Mouse (Mus musculus) heart, postnatal 4 days (tissue): ENCODE data around the gene Tchh. TPM values are rescaled to one million over a fixed set of nuclear protein-coding genes. Genes with fewer than 3 reads are reported as not detected.
"Not testable (repeated sequence)": the region's sequence is repeated elsewhere in the genome, so short reads cannot be mapped to it uniquely, and the experiment has no call there.

ENCODE experiments used
- DNase-seq: peaks from one replicate; pipeline ENCODE4 v3.0.0; 2021
- total RNA-seq, 2 experiments: library from RNA; stranded (reverse); gene quantifications; 2 replicates each; pipeline ENCODE4 v1.2.3; 2021

Gene Tchh
- under 1 TPM; 0.20 to 0.26 TPM for total RNA-seq

DNA sequence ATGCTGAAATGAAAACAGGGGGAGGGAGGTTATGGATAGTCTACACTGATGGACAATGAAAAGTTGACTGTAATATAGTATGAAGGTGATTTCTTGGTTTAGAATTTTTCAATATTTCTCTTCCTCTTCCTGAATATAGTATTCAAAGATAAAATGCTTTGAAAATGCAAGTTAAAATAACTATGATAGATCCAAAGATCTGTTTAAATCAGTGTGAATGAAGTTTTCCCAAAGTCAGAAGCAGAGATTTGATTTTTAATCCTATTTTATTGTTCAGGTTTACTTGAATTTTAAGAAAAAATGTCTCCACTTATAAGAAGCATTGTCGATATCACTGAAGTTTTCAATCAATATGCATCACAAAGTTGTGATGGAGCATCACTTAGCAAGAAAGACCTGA is at the start of gene Tchh:
Gene Tchh, plus strand, starts transcription at position 301 of the 400 bp plus-strand sequence.
- no peak for DNase-seq

DNA sequence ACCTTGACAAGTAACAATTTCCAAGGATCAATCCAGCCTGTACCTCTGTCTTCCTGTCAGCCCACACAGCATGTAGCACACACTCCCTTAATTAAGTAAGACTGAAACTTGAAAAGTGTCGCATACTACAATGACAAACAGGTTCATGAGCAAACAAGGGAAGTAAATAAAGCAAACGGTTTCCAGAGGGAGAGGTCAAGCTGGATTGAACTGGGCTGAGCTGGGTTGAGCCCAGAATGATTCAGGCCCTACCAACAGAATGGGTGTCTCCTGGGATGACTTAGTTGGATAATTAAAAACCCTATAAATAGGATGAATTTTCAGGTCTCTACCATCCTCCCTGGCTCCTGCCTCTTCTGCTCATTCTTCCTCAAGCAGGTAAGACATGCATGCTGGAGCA is 48.8 kb upstream of the Tchh start, which contains the start of gene Rptn:
Gene Rptn, plus strand, starts transcription at position 334 of the 400 bp plus-strand sequence.
- DNase-seq, result no peak

DNA sequence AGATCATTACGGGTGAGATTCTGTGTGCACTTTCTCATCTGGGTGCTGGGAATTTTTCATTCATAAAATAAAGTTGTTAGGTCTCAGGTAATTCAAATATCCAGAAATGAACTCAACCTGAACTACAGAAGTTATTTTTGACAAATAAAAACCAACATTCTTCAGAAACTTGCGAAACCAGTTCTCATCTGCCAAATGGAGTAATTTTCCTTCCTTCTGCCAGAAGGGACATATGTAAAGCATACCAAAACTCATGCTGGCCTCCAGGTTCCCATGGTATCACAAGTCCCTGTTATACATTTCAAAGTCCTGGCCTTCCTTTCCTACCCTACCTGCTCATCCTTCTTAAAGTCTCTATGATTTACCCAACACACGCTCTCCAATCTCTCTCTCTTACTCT is 38.2 kb upstream of the Tchh start:
- DNase-seq, result no peak

DNA sequence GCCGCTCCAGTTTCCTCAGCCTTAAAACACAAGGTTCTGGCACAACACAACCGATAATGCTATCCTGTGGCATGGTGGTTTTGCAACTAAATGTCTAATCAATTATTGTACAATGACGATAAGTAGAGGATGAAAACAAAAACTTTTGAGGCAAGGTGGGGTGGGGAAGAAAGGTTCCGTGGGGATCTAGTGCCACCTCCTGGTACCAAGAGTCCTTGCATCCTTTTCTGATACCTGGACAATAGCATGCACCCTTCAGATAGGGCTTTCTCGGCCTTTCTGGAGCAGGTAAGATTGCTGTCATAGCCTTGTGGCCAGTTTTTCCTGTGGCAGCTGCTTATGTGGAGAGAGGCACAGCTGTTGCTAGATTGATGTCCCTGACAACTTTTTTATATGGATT is 35.1 kb upstream of the Tchh start:
- peak; percentile 17 for DNase-seq

DNA sequence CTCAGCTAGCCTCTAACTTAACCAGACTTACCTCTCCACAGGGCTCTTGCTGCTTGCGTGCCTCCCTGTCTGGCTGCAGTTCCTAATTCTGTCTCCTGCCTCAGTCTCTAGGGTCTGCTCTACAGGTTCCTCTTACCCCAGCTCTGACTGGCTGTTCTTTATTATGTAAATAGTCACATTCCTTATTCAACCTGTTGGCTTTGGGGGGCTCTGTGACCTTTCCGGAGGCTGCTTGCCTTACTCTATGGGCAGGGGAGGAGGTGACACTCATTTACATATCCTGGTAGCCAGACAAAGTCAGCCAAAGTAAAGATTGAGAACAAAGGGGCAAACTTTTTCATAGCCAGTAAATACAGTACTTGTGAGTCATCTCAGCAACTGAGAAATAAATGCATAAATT is 30.2 kb upstream of the Tchh start:
- DNase-seq, result no peak

DNA sequence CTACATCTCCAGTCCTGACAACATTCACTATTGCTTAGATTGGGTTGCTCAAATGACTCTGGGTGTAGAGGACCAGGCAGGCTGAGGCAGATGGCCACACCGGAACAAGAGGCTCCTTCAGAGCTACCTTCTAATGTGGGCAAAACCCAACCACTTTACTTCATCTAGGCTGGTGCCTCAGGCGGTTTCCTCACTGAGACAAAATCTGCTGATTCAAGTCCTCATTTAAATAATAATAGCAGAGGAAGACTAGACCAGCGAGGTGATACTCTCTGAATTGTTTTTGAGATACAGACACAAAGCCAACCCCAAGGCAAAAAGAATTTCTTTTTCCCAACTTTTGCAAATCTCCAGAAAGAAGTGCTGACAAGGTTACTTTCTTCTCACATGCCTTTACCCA is 10.5 kb upstream of the Tchh start:
- DNase-seq, result no peak

DNA sequence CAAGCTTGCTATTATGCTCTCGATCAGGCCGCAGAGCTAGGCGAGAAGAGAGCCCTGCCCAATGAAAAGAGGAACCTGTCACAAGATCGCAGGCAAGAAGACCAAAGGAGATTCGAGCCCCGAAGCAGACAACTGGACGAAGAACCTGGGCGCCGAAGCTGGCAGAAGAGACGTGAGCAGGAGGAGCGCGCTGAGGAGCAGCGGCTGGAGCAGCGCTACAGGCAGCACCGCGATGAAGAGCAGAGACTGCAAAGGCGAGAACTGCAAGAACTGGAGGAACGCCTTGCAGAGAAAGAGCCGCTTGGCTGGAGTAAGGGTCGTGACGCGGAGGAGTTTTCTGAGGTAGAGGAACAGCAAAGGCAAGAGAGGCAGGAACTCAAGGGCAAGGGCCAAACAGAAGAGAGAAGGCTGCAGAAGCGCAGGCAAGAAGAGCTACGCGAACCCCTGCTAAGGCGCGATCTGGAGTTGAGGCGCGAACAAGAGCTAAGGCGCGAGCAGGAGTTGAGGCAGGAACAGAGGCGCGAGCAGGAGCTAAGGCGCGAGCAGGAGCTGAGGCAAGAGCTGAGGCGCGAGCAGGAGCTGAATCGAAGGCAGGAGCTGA is 1.5 kb downstream of the Tchh start:
- DNase-seq, result peak; percentile 7

DNA sequence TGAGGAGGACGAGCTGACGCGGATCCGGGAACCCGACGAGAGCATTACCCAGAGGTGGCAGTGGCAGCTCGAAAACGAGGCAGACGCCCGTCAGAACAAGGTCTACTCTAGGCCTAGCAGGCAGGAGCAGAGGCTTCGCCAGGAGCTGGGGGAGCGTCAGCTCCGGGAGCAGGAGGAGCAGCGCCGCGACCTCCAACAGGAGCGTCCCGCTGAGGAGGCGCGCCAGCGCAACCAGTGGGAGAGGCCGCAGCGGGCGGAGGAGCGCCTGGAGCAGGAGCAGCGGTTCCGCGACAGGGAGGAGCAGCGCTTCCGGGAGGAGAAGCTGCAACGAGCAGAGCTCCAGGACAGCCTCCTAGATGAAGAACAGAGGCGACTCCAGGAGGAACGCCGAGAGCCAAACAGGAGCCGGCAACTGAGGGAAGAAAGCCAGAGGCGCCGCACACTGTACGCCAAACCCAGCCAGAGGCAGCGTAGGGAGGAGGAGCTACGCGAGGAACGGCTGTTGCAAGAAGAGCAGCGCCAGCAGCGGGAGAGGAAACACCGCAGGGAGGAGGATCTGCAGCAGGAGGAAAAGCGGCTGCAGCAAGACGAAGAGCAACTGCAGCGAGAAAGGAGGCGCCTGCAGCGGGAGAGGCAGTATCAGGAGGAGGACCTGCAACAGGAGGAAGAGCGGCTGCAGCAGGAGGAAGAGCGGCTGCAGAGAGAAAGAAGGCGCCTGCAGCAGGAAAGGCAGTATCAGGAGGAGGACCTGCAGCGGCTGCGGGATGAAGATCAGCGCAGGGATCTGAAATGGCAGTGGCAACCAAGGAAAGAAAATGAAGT is 2.4 kb downstream of the Tchh start:
- DNase-seq, result peak; percentile 66

DNA sequence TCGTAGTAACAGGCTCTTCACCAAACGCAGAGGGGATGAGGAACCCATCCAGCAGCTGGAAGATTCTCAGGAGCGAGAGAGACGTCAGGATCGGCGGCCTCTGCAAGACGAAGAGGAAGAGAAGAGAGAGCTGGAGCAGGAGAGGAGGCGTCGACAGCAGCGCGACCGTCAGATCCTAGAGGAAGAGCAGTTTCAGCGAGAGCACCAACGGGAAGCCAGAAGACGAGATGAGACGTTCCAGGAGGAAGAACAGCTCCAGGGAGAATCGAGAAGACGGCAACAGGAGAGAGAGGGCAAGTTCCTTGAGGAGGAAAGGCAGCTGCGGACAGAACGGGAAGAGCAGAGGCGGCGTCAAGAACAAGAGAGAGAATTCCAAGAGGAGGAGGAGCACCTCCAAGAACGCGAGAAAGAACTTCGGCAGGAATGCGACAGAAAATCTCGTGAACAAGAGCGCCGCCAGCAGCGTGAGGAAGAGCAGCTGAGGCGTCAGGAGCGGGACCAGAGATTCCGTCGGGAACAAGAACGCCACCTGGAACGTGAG is 3.1 kb downstream of the Tchh start:
- peak; percentile 22 for DNase-seq

DNA sequence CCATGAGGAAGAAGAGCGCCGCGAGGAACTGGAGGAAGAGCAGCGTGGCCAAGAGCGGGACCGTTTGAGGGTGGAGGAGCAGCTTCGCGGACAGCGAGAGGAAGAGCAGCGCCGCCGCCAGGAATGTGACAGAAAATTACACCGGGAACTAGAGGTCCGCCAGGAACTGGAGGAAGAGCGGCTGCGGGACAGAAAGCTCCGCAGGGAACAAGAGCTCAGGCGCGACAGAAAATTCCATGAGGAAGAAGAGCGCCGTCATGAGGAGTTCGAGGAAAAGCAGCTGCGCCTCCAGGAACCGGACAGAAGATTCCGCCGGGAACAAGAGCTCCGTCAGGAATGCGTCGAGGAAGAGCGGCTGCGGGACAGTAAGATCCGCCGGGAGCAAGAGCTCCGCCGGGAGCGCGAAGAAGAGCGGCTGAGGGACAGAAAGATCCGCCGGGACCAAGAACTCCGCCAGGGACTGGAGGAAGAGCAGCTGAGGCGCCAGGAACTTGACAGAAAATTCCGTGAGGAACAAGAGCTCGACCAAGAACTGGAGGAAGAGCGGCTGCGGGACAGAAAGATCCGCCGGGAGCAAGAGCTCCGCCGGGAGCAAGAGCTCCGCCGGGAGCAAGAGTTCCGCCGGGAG is 4.1 kb downstream of the Tchh start:
- DNase-seq, result peak; percentile 26

DNA sequence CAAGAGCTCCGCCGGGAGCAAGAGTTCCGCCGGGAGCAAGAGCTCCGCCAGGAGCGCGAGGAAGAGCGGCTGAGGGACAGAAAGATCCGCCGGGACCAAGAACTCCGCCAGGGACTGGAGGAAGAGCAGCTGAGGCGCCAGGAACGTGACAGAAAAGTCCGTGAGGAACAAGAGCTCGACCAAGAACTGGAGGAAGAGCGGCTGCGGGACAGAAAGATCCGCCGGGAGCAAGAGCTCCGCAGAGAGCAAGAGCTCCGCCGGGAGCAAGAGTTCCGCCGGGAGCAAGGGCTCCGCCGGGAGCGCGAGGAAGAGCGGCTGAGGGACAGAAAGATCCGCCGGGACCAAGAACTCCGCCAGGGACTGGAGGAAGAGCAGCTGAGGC is 4.6 kb downstream of the Tchh start:
- DNase-seq, result not testable (repeated sequence)

DNA sequence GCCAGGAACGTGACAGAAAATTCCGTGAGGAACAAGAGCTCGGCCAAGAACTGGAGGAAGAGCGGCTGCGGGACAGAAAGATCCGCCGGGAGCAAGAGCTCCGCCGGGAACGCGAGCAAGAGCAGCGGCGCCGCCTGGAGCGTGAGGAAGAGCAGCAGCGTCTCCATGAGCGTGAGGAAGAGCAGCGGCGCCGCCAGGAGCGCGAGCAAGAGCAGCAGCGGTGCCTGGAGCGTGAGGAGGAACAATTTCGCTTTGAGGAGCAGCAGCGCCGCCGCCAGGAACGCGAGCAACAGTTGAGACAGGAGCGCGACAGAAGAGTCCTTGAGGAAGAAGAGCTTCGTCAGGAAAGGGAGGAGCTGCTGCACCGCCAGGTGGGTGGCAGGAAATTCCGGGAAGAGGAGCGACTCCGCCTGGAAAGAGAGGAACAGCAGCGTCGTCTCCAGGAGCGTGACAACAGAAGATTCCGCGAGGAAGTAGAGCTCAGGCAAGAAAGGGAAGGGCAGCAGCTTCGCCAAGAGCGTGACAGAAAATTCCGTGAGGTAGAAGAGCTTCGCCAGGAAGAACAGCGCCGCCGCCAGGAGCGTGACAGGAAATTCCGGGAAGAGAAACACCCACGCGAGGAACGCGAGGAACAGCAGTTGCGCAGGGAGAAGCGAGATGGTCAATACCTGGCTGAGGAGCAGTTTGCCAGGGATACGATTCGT is 5.2 kb downstream of the Tchh start:
- DNase-seq, result peak; percentile 45

DNA sequence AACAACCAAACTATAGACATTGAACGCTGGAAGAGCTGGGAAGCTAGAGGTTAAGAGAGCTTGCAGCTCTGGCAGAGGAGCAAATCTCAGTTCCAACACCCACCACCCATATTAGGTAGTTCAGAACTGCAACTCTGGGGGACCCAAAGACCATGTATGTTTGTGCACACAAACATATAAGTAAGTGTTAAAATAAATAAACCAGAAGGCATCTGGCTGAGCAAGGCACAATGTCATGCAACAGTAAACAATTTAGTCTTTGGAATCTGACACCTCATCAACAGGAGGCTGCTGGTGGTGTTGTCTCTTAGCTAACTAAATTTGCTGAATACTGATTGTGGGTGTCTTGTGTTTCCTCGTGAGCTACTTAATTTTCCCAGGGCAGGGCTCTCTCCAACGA is 24.4 kb downstream of the Tchh start:
- no peak for DNase-seq

DNA sequence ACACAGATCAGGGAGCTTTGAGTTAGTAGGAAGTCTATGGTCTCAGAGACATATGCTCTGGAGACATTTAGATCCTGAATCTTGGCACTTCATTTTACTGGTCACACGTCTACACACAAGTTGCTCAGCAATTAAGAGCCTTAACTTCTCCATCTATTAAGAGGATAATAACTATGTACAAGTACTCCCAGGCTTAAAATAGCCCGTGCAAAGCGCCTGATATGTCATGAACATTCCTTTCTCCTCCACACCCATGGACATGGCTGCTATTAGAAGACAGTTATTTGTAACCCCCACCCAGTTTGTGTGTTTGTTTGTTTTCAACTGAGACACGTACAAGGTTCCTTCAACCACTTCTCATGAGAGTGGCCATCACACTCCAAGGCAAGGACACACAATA is 25.0 kb downstream of the Tchh start:
- DNase-seq, result no peak

DNA sequence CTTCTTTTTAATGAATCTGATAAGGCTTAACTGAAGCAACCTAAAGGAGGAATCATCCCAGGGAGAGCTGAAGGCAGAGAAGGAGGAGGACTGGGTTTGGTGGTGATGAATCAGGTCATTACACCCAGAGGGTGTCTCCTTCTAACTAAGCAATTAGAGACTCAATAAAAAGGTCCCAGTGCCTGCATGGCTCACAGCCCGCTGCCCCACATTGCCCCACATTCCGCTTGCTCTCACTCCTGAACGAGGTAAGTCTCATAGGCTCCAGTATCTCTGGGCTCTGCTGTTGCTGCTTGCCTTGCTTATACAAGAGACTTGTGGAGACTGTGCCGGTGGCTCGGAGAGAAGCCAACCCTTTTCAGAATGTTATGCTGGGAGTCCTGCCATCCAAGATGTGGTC is 26.4 kb downstream of the Tchh start, which contains the start of gene Tchhl1:
Gene Tchhl1, plus strand, starts transcription at position 194 of the 400 bp plus-strand sequence.
- DNase-seq, result no peak

DNA sequence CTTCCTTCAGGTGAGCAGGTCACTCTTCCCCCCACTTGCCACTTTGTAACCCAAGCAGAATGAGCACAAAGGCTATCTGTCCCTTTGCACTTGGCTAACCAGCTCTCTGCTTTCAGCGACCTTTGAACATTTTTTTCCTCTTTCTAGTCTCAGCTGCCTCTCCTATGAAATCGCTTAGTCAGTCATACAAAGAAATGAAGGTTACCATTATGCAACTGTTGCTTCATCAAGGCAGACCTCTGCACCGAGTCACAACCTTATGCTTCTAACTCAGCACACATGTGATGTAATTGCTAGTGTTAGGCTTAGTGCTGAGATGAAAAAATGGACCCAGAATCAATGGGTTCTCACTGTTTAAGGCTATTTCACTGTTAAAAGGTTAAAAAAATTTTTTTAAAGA is 27.5 kb downstream of the Tchh start:
- no peak for DNase-seq

DNA sequence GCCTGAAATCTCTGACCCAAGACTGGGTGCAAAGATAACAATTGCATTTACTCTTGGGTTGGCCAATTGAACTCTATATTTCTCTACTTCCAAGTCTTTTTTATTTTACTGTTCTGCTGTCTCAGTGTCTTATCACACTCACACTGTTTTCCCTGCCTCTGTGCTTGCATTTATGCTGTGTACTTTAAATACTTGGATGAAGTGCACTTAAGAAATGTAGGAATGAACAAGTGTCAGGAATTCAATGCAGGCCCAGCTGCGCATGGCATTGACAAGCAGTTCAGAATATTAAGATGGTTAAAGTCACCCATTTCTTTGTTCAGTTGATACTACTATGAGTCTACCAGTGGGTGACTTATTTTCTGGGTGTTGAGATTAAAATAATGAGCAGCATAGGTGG is 37.9 kb downstream of the Tchh start:
- DNase-seq, result no peak

DNA sequence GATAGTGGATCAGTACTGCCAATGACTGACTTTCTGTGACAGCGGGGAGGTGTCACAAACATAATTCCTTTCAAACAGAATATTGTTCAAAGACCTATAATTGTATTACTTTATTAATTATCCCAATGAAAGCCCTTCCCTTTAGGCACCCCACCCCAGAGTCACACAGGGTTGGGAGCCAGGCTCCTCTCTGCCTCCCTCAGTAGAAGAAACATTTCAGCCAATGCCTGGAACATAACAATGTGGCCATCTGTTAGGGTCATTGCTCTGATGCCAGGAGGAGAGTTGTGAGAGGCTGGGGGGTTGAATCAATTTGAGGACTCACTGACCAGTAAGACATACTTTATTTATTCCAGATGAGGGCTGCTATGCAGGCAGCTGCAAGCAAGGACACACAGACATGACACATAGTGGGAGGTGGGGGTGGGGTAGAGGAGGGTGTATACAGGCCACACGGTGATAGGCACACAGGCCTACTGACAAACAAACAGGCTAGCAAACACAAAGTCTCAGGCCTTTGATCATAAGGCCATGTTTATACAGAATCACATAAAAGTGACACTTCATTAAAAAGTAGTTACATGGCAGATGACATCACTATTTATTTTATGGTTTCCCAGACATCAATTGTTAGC is 40.0 kb downstream of the Tchh start:
- DNase-seq, result no peak

DNA sequence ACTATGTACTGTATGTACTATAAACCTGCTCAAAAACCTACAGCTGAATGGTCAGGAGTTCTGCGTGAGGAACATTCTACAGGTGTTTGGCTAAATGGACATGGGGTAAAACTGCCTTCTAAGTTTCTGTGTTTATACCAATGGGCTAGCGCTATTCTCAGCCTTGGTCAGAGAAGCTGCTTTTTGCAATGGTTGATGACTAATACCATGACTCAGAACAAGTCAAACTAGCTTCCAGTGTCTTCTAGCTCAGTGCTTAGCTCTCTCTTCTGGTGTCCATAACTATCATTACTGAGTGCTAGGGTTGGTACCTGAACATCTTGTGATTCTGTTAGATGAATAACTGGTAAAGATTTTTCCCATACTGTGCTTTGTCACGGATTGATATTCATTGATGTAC is 43.5 kb downstream of the Tchh start:
- no peak for DNase-seq

DNA sequence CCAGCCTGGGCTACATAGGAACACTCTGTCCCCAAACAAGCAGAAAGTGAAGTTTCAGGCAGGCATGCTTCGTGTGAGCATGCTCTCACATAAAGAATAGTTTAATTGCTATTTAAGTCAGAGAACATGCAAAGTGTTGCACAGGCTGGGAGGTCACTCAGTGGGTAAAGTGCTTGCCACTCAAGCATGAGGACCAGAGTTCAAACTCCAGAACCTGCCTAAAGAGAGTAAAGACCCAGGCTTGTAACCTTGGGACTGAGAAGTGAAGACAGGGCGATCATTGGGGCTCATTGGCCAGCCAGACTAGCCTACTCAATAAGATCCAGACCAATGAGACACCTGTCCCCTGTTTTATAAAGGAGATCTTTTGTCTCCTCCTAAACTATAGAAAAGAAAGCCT is 46.4 kb downstream of the Tchh start:
- DNase-seq, result no peak

DNA sequence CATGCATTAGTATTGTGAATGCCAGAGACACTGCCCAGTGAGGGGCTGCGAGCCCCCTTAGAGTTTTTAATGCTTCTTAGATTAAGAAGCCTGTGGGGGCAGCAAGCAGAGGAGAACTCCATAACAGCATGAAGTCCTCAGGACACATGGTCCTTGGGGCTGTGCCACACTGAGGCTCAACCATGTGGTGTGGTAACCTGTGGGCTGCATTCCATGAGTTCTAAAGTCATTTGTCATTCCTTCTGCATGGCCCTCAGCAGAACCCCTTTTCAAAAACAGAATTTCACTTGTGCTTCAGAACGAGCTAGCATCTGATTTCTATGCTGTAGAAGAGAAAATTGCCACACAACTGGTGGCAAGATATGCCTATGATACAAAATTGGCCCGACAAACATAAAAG is 50.0 kb downstream of the Tchh start:
- no peak for DNase-seq

DNA sequence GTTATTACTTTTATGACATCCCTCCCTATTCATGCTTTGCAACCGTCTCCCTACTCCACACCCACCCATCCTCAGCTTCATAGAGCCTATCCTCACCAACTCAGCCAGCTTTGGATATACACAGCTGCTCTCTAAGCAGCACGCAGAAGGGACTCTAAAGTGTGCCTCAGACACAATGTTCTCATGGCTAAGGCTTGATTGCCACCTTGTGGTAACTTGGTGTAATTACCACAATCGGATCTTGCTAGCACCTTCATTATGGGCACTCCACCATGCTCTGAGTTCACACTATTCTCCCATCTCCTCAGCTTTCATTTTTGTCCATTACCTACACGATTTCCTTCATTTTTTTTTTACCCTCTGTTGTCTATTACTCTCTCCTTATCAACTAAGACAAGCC is 51.9 kb downstream of the Tchh start:
- peak; percentile 56 for DNase-seq
